Mouse (Mus musculus): ENCODE measurements around the gene Nab1. TPM values are rescaled to one million over a fixed set of nuclear protein-coding genes. Genes with fewer than 3 reads are reported as not detected.

Nab1 gene
- polyA plus RNA-seq, 1 experiment from 2014 or later = 8.0 TPM

GRCm38 (mm10) chr1:52521436-52521993 is 21.0 kb upstream of the Nab1 start:
- Histone ChIP-seq H3K27me3 (replicated peaks; ENCODE audit: control insufficient read depth, insufficient read depth, low read length) (no peaks in the 10 kb centered on the region), H3K4me2 (ENCODE audit: low read length) (no peak overlapping the region), H3K4me1 (ENCODE audit: control insufficient read depth, insufficient read depth, low read depth, low read length) (no peaks in the 10 kb centered on the region), H3K36me3 (ENCODE audit: control insufficient read depth, insufficient read depth, low read length) (no peaks in the 10 kb centered on the region), H3K4me3 (ENCODE audit: low read length) (no peak overlapping the region), H3K27ac (ENCODE audit: low read depth, low read length) (no peak overlapping the region), H3K9ac (ENCODE audit: low read depth, low read length) (no peak overlapping the region), H3K9me3 (ENCODE audit: control insufficient read depth, low read length) (no peaks in the 10 kb centered on the region)
- ATAC-seq = peak; percentile 59; the same call in 1 of the 2 replicates
- WGBS = 59% methylated on average over 8 of the region's 8 CpGs

GRCm38 (mm10) chr1:52520131-52520530 is 19.7 kb upstream of the Nab1 start:
- Histone ChIP-seq H3K4me2 (ENCODE audit: low read length) (no peak overlapping the region), H3K4me1 (ENCODE audit: control insufficient read depth, insufficient read depth, low read depth, low read length) (no peaks in the 10 kb centered on the region), H3K9me3 (ENCODE audit: control insufficient read depth, low read length) (no peaks in the 10 kb centered on the region), H3K27ac (ENCODE audit: low read depth, low read length) (no peak overlapping the region), H3K36me3 (ENCODE audit: control insufficient read depth, insufficient read depth, low read length) (no peaks in the 10 kb centered on the region), H3K27me3 (replicated peaks; ENCODE audit: control insufficient read depth, insufficient read depth, low read length) (no peaks in the 10 kb centered on the region), H3K4me3 (ENCODE audit: low read length) (no peak overlapping the region), H3K9ac (ENCODE audit: low read depth, low read length) (no peak overlapping the region)
- WGBS = 88% methylated on average over 7 of the region's 7 CpGs
- ATAC-seq = no peak

GRCm38 (mm10) chr1:52515249-52515648 is 14.8 kb upstream of the Nab1 start:
- H3K4me3 ChIP-seq (ENCODE audit: low read length) = no peak overlapping the region
- H3K9ac ChIP-seq (ENCODE audit: low read depth, low read length) = no peak overlapping the region
- no peaks in the 10 kb centered on the region for H3K27me3 ChIP-seq (replicated peaks; ENCODE audit: control insufficient read depth, insufficient read depth, low read length)
- H3K9me3 ChIP-seq (ENCODE audit: control insufficient read depth, low read length) = no peaks in the 10 kb centered on the region
- no peak overlapping the region for H3K27ac ChIP-seq (ENCODE audit: low read depth, low read length)
- H3K4me2 ChIP-seq (ENCODE audit: low read length) = no peak overlapping the region
- H3K36me3 ChIP-seq (ENCODE audit: control insufficient read depth, insufficient read depth, low read length) = no peaks in the 10 kb centered on the region
- 94% methylated on average over 3 of the region's 3 CpGs for WGBS
- no peak for ATAC-seq
- H3K4me1 ChIP-seq (ENCODE audit: control insufficient read depth, insufficient read depth, low read depth, low read length) = no peaks in the 10 kb centered on the region

GRCm38 (mm10) chr1:52511788-52512425 is 11.4 kb upstream of the Nab1 start:
- Histone ChIP-seq H3K36me3 (ENCODE audit: control insufficient read depth, insufficient read depth, low read length) (no peaks in the 10 kb centered on the region), H3K9me3 (ENCODE audit: control insufficient read depth, low read length) (no peaks in the 10 kb centered on the region), H3K27me3 (replicated peaks; ENCODE audit: control insufficient read depth, insufficient read depth, low read length) (no peaks in the 10 kb centered on the region), H3K4me3 (ENCODE audit: low read length) (no peak overlapping the region), H3K4me2 (ENCODE audit: low read length) (no peak overlapping the region), H3K9ac (ENCODE audit: low read depth, low read length) (no peak overlapping the region), H3K4me1 (ENCODE audit: control insufficient read depth, insufficient read depth, low read depth, low read length) (no peaks in the 10 kb centered on the region), H3K27ac (ENCODE audit: low read depth, low read length) (no peak overlapping the region)
- no peak for ATAC-seq
- WGBS = 82% methylated on average over 1 of the region's 1 CpGs

GRCm38 (mm10) chr1:52506211-52506610 is 5.7 kb upstream of the Nab1 start:
- no peak overlapping the region for H3K27ac ChIP-seq (ENCODE audit: low read depth, low read length)
- no peaks in the 10 kb centered on the region for H3K9me3 ChIP-seq (ENCODE audit: control insufficient read depth, low read length)
- no peaks in the 10 kb centered on the region for H3K4me1 ChIP-seq (ENCODE audit: control insufficient read depth, insufficient read depth, low read depth, low read length)
- no peaks in the 10 kb centered on the region for H3K27me3 ChIP-seq (replicated peaks; ENCODE audit: control insufficient read depth, insufficient read depth, low read length)
- H3K4me2 ChIP-seq (ENCODE audit: low read length) = no peak overlapping the region
- H3K36me3 ChIP-seq (ENCODE audit: control insufficient read depth, insufficient read depth, low read length) = no peaks in the 10 kb centered on the region
- ATAC-seq = no peak
- WGBS = 48% methylated on average over 1 of the region's 1 CpGs
- no peak overlapping the region for H3K4me3 ChIP-seq (ENCODE audit: low read length)
- no peak overlapping the region for H3K9ac ChIP-seq (ENCODE audit: low read depth, low read length)

GRCm38 (mm10) chr1:52502296-52502695 is 1.8 kb upstream of the Nab1 start:
- WGBS = 70% methylated on average over 4 of the region's 4 CpGs
- no peak overlapping the region for H3K4me3 ChIP-seq (ENCODE audit: low read length)
- no peak overlapping the region for H3K27ac ChIP-seq (ENCODE audit: low read depth, low read length)
- no peaks in the 10 kb centered on the region for H3K36me3 ChIP-seq (ENCODE audit: control insufficient read depth, insufficient read depth, low read length)
- H3K27me3 ChIP-seq (replicated peaks; ENCODE audit: control insufficient read depth, insufficient read depth, low read length) = no peaks in the 10 kb centered on the region
- no peak overlapping the region for H3K4me2 ChIP-seq (ENCODE audit: low read length)
- ATAC-seq = no peak
- H3K9me3 ChIP-seq (ENCODE audit: control insufficient read depth, low read length) = no peaks in the 10 kb centered on the region
- H3K4me1 ChIP-seq (ENCODE audit: control insufficient read depth, insufficient read depth, low read depth, low read length) = peaks cover 2% of the 10 kb centered on the region; the same call in 1 of the 2 replicates
- no peak overlapping the region for H3K9ac ChIP-seq (ENCODE audit: low read depth, low read length)

- Histone ChIP-seq H3K4me1 (ENCODE audit: control insufficient read depth, insufficient read depth, low read depth, low read length) (peaks cover 2% of the 10 kb centered on the region; the same call in 1 of the 2 replicates), H3K36me3 (ENCODE audit: control insufficient read depth, insufficient read depth, low read length) (no peaks in the 10 kb centered on the region), H3K27ac (ENCODE audit: low read depth, low read length) (no peak overlapping the region), H3K4me3 (ENCODE audit: low read length) (no peak overlapping the region), H3K9me3 (ENCODE audit: control insufficient read depth, low read length) (no peaks in the 10 kb centered on the region), H3K4me2 (ENCODE audit: low read length) (no peak overlapping the region), H3K9ac (ENCODE audit: low read depth, low read length) (no peak overlapping the region), H3K27me3 (replicated peaks; ENCODE audit: control insufficient read depth, insufficient read depth, low read length) (no peaks in the 10 kb centered on the region)
- ATAC-seq = no peak
- WGBS = 57% methylated on average over 10 of the region's 10 CpGs
Observed at GRCm38 (mm10) chr1:52501688-52502133, 1.2 kb upstream of the Nab1 start.

GRCm38 (mm10) chr1:52501090-52501489 is 611 bp upstream of the Nab1 start:
- Histone ChIP-seq H3K27me3 (replicated peaks; ENCODE audit: control insufficient read depth, insufficient read depth, low read length) (no peaks in the 10 kb centered on the region), H3K4me3 (ENCODE audit: low read length) (peak overlapping the region; percentile 93), H3K9me3 (ENCODE audit: control insufficient read depth, low read length) (no peaks in the 10 kb centered on the region), H3K27ac (ENCODE audit: low read depth, low read length) (no peak overlapping the region), H3K4me2 (ENCODE audit: low read length) (peak overlapping the region; percentile 96), H3K9ac (ENCODE audit: low read depth, low read length) (no peak overlapping the region; the same call in 1 of the 2 replicates), H3K36me3 (ENCODE audit: control insufficient read depth, insufficient read depth, low read length) (no peaks in the 10 kb centered on the region), H3K4me1 (ENCODE audit: control insufficient read depth, insufficient read depth, low read depth, low read length) (peaks cover 2% of the 10 kb centered on the region; the same call in 1 of the 2 replicates)
- ATAC-seq = no peak
- WGBS = 65% methylated on average over 1 of the region's 1 CpGs

- H3K36me3 ChIP-seq (ENCODE audit: control insufficient read depth, insufficient read depth, low read length) = no peaks in the 10 kb centered on the region
- peaks cover 4% of the 10 kb centered on the region; the same call in 1 of the 2 replicates for H3K4me1 ChIP-seq (ENCODE audit: control insufficient read depth, insufficient read depth, low read depth, low read length)
- no peaks in the 10 kb centered on the region for H3K27me3 ChIP-seq (replicated peaks; ENCODE audit: control insufficient read depth, insufficient read depth, low read length)
- H3K4me2 ChIP-seq (ENCODE audit: low read length) = peak overlapping the region; percentile 96
- H3K27ac ChIP-seq (ENCODE audit: low read depth, low read length) = peak overlapping the region; percentile 89
- no peaks in the 10 kb centered on the region for H3K9me3 ChIP-seq (ENCODE audit: control insufficient read depth, low read length)
- WGBS = under 1% methylated on average over 47 of the region's 68 CpGs
- peak; percentile 85 for ATAC-seq
- peak overlapping the region; percentile 92 for H3K9ac ChIP-seq (ENCODE audit: low read depth, low read length)
- peak overlapping the region; percentile 93 for H3K4me3 ChIP-seq (ENCODE audit: low read length)
Observed at GRCm38 (mm10) chr1:52499601-52500313, 722 bp downstream of the Nab1 start.
